Mouse (Mus musculus) hindbrain, embryonic 13.5 days (tissue): ENCODE results near the gene Best1. TPM values are rescaled to one million over a fixed set of nuclear protein-coding genes. Genes with fewer than 3 reads are reported as not detected.

ENCODE experiments used
- ATAC-seq: fragments of 200-750 bp; cut with Nextera tagmentation; 2 replicates; pipeline ENCODE4 v1.8.0; 2017; ENCODE audit warnings: moderate TSS enrichment; ENCODE audit not compliant: low FRiP score
- H3K27ac ChIP-seq: fragments of 300-500 bp; sonication (generic); 2 replicates; pipeline ENCODE4 v1.5.1; 2015; ENCODE audit warnings: inconsistent platforms, mild to moderate bottlenecking, moderate library complexity
- H3K27me3 ChIP-seq: fragments of 300-500 bp; sonication (generic); 2 replicates; pipeline ENCODE4 v1.6.1; 2015; ENCODE audit warnings: mild to moderate bottlenecking, inconsistent platforms
- H3K36me3 ChIP-seq: fragments of 300-500 bp; sonication (generic); 2 replicates; pipeline ENCODE4 v1.6.1; 2015; ENCODE audit warnings: mild to moderate bottlenecking, inconsistent platforms
- H3K4me1 ChIP-seq: fragments of 300-500 bp; sonication (generic); replicated peaks from 2 replicates; pipeline ENCODE4 v1.6.1; 2015; ENCODE audit warnings: inconsistent platforms
- H3K4me2 ChIP-seq: fragments of 300-500 bp; sonication (generic); 2 replicates; pipeline ENCODE4 v1.6.1; 2015; ENCODE audit warnings: inconsistent platforms, mild to moderate bottlenecking, moderate library complexity
- H3K4me3 ChIP-seq: fragments of 300-500 bp; sonication (generic); 2 replicates; pipeline ENCODE4 v1.5.1; 2015; ENCODE audit warnings: mild to moderate bottlenecking, inconsistent platforms
- H3K9ac ChIP-seq: fragments of 300-500 bp; sonication (generic); 2 replicates; pipeline ENCODE4 v1.6.1; 2015; ENCODE audit warnings: mild to moderate bottlenecking, inconsistent platforms
- H3K9me3 ChIP-seq: fragments of 300-500 bp; sonication (generic); 2 replicates; pipeline ENCODE4 v1.6.1; 2016; ENCODE audit warnings: inconsistent platforms
- WGBS: fragments of 180-500 bp; shearing (Covaris S2); methylation state at CpG from one replicate; pipeline ENCODE4 v1.1.7; 2015; 5-methylcytosine and 5-hydroxymethylcytosine counted together
- polyA plus RNA-seq: library from polyadenylated mRNA; unstranded; fragments of >200 nt; fragmentation: Nextera tagmentation; extraction: Ambion mirVana; gene quantifications from 2 replicates; pipeline ENCODE4 v1.2.1, GENCODE M21; 2015

The Best1 gene
- 1.5 and 1.7 TPM in 2 replicates for polyA plus RNA-seq

DNA sequence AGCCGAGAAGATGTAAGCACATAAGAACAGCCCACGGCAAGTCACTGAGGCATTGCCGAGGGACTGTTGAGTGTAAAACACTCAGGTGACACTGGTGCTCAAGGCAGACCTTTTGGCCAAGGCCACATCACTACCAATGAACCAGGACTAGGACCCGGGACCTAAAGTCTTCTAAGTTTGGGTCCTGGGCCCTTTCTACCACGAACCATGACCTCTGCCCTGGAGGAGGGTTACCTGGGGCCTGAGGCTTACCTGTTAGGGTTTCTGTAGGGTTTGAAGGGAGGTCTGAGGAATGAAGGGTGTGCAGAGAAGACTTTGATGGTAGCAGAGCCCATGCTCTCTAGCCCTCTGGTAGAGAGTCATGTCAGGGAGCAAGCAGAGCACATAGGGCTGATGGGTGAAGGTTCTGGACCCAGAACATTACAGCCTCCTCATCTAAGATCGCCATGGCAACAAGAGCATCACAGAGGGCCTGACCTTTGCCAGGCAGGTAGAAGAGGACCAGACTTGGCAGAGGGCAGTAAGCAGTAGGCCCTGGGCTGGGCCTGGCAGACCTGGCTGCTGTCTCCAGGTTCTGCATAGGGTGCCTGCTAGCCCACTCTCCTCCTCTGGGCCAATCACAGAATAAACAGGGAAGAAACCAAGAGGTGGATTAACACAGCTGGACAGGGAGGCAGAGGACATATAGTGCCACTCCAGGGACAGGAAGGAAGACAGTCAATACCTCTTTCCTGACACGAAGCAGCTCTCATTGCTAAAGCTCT lies at the start of gene Best1, which contains the start of gene Rab3il1:
TSS of gene Best1 (minus strand) at position 428 of the 764 bp plus-strand sequence.
TSS of gene Rab3il1 (plus strand) at position 464 of the 764 bp plus-strand sequence.
- ATAC-seq: no peak
- Histone ChIP-seq H3K27me3 (no peaks in the 10 kb centered on the region), H3K4me3 (no peak within 1 kb of the TSS), H3K9ac (no peak within 1 kb of the TSS), H3K9me3 (0 out of 2 replicates have a peak, but pooled peaks cover 3% of the 10 kb centered on the region), H3K4me2 (no peak within 1 kb of the TSS), H3K36me3 (no peaks in the 10 kb centered on the region), H3K4me1 (no peaks in the 10 kb centered on the region), H3K27ac (no peak within 1 kb of the TSS)
- 81% methylated on average over 7 of the region's 7 CpGs for WGBS

DNA sequence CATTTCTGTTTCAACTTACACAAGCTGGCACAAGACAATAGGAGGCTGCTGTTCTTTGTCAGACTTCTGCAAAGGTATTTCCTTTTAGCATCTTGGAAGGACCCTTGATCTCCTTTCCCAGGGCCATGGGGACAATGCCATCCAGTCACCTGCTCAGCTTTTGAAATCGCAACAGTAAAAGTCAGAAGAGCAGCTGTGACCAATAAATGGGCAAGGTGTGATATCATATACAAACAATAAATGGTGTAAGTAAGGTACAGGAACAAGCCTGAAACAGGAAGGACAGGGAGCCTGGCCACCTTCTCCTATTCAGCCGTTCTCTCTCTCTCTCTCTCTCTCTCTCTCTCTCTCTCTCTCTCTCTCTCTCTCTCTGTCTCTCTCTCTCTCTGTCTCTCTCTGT lies 49.0 kb upstream of the Best1 start:
- H3K4me3 ChIP-seq: no peak overlapping the region
- H3K4me2 ChIP-seq: no peak overlapping the region
- 73% methylated on average over 2 of the region's 2 CpGs for WGBS
- H3K27me3 ChIP-seq: no peaks in the 10 kb centered on the region
- H3K4me1 ChIP-seq: 0 out of 2 replicates have a peak, but pooled peaks cover 2% of the 10 kb centered on the region
- ATAC-seq: no peak
- no peak overlapping the region for H3K27ac ChIP-seq
- no peak overlapping the region for H3K9ac ChIP-seq
- no peaks in the 10 kb centered on the region for H3K9me3 ChIP-seq
- H3K36me3 ChIP-seq: peaks cover 21% of the 10 kb centered on the region

DNA sequence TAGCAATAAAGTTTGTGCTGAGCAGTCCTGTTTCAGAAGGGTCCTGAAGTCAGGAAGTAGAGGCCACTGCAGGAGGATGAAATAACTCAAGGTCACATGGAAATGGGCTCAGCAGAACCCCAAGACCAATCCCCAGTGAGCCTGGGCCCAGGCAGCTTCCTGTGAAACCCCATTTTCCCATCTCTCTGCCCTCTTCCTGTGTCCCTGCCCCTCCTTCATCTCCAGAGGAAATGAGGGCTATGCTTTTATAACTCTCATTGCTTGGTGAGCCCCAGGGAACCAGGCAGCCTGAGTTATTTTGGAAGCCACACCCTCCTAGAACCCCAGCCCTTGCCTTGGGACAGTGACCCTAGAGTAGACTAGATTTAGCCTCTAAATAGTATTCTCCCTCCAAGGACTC lies 48.1 kb upstream of the Best1 start:
- peaks cover 16% of the 10 kb centered on the region; the same call in 1 of the 2 replicates for H3K36me3 ChIP-seq
- no peak overlapping the region for H3K4me2 ChIP-seq
- no peak overlapping the region for H3K4me3 ChIP-seq
- no peak for ATAC-seq
- H3K4me1 ChIP-seq: 0 out of 2 replicates have a peak, but pooled peaks cover 2% of the 10 kb centered on the region
- no peak overlapping the region for H3K27ac ChIP-seq
- no peaks in the 10 kb centered on the region for H3K27me3 ChIP-seq
- no peaks in the 10 kb centered on the region for H3K9me3 ChIP-seq
- H3K9ac ChIP-seq: no peak overlapping the region

DNA sequence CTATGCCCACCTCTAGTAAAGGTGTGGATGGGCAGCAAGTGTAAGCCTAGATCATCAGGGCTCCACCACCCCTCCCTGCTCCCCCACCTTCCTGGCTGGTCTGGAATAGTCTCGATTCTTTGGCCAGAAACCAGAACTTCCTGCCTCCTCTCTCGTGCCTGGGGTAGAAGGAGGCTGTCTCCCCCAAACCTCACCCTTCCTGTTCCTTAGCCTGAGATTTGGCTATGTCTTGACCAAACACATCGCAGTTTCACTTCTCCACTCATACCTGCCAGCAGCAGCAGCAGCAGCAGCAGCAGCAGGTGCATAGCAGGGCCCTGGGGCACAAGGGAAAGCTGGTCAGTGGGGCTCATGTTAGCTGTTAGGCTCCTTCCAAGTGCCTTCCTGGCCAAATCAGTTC lies 45.5 kb upstream of the Best1 start:
- 64% methylated on average over 3 of the region's 3 CpGs for WGBS
- Histone ChIP-seq H3K9me3 (no peaks in the 10 kb centered on the region), H3K36me3 (no peaks in the 10 kb centered on the region), H3K4me2 (no peak overlapping the region), H3K4me3 (no peak overlapping the region), H3K27me3 (peaks cover 10% of the 10 kb centered on the region; the same call in 1 of the 2 replicates), H3K4me1 (peaks cover 24% of the 10 kb centered on the region), H3K27ac (no peak overlapping the region), H3K9ac (no peak overlapping the region)
- no peak for ATAC-seq

DNA sequence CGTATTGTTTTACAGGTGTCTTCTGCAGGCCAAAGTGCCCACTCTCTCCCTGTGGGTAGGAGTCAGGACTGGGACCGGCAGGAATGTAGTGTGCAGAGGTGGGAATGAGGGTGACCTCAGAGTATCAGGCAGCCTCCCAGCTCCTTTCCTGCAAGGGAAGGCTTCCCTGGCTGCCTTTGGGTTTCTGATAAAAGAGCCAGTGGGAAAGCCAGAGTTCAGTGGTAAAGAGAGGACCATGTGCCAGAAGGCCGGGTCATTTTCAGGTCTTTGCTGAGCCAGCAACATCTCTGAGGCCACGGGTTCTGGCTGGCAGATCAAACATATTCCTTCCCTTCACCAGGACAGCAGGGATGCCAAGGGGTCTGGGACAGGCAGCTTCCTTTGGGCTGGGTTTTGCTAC lies 44.9 kb upstream of the Best1 start:
- Histone ChIP-seq H3K36me3 (no peaks in the 10 kb centered on the region), H3K27ac (no peak overlapping the region), H3K4me1 (peaks cover 28% of the 10 kb centered on the region), H3K4me3 (no peak overlapping the region), H3K27me3 (peaks cover 10% of the 10 kb centered on the region; the same call in 1 of the 2 replicates), H3K9ac (no peak overlapping the region), H3K4me2 (no peak overlapping the region), H3K9me3 (no peaks in the 10 kb centered on the region)
- no peak for ATAC-seq
- 69% methylated on average over 4 of the region's 4 CpGs for WGBS

DNA sequence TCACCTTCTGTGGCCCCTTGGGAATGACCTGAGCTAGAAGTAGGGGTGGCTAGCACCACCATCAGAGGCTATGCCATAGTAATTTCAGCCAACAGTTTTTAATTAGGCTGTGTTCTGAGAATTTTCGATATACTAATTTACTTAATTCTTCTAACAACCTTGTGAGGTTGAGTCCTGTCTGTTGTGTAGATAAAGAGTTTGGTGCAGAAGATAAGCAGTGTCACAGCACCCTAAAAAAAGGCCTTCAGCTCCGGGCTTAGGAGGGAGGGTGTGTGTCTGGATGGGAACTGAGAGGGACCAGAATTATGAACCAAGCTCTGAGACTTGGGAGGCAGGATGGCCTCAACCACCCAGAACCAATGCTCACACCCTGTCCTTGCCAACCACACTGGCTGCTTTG lies 44.3 kb upstream of the Best1 start:
- peaks cover 10% of the 10 kb centered on the region; the same call in 1 of the 2 replicates for H3K27me3 ChIP-seq
- no peak overlapping the region for H3K4me2 ChIP-seq
- 85% methylated on average over 2 of the region's 2 CpGs for WGBS

DNA sequence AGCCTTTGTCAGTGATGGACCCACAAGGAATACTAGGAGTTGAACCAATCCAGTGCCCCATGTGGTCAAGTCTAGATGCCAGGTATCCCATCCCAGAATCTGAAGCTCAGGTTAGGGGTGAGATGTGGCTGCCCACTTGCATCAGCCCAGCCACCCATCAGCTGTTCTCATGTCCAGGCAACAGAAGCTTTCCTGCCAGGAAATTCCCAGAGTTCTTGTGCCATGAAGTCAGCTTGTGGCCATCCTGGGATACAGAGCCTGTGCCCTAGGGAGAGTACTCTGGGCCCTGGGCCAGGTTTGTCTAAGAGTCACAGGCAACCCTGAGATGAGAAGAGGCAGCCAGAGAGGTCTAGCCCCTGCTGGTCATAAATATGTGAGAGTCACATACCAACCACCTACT lies 42.2 kb upstream of the Best1 start:
- H3K9me3 ChIP-seq: no peaks in the 10 kb centered on the region
- H3K4me2 ChIP-seq: no peak overlapping the region
- H3K36me3 ChIP-seq: no peaks in the 10 kb centered on the region
- no peak for ATAC-seq
- H3K27ac ChIP-seq: no peak overlapping the region
- peaks cover 42% of the 10 kb centered on the region for H3K4me1 ChIP-seq
- no peak overlapping the region for H3K4me3 ChIP-seq
- no peak overlapping the region for H3K9ac ChIP-seq
- peaks cover 18% of the 10 kb centered on the region for H3K27me3 ChIP-seq

More for the DNA sequence above, 44.3 kb upstream of the Best1 start:
- Histone ChIP-seq H3K9me3 (no peaks in the 10 kb centered on the region), H3K36me3 (no peaks in the 10 kb centered on the region), H3K9ac (no peak overlapping the region), H3K4me1 (peaks cover 34% of the 10 kb centered on the region), H3K27ac (no peak overlapping the region), H3K4me3 (no peak overlapping the region)
- no peak for ATAC-seq

DNA sequence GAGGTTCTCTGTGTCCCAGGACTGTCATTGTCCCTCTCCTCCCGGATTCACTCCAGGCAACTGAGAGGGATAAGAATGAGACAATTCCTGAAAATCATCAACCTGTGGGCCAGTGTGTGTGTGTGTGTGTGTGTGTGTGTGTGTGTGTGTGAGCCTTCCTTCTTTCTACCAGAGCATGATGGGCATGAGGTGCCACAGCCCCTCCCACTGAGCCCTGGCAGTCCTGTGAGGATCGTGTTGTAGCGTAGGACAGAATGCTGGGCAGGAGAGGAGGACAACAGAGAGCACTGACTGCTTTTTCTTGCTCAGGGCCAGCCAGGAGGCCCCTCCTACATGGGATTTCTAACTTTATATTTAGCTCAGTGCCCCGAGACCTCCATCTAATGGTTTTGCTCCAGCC lies 41.4 kb upstream of the Best1 start:
- Histone ChIP-seq H3K4me1 (peaks cover 42% of the 10 kb centered on the region), H3K9me3 (no peaks in the 10 kb centered on the region), H3K4me3 (peak overlapping the region; percentile 69), H3K4me2 (peak overlapping the region; percentile 97), H3K27ac (no peak overlapping the region), H3K36me3 (no peaks in the 10 kb centered on the region), H3K9ac (no peak overlapping the region; the same call in 1 of the 2 replicates), H3K27me3 (peaks cover 18% of the 10 kb centered on the region)
- 85% methylated on average over 4 of the region's 4 CpGs for WGBS
- ATAC-seq: no peak

DNA sequence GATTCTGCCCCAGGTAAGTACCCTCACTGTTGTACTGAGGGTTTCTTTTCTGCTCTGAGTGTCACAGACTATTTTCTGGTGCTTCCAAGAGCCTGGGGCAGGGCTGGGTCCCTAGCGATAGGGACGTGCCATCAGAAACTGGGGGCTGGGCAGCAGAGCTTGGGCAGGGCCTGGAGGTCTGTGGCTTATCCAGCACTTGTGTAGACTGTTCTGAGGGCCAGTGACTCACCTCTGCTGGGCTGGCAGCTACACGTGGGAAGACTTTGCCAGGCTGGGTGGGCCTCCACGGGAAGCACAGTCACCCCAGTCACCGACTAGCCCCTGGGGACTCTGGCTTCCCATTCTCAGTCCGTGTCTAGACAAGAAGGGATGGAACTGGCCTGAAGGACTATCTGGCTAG lies 40.8 kb upstream of the Best1 start:
- H3K27ac ChIP-seq: no peak overlapping the region
- peak overlapping the region; percentile 97 for H3K4me2 ChIP-seq
- H3K4me1 ChIP-seq: peaks cover 42% of the 10 kb centered on the region
- H3K9me3 ChIP-seq: no peaks in the 10 kb centered on the region
- H3K4me3 ChIP-seq: peak overlapping the region; percentile 69
- peaks cover 18% of the 10 kb centered on the region for H3K27me3 ChIP-seq
- no peaks in the 10 kb centered on the region for H3K36me3 ChIP-seq
- WGBS: 56% methylated on average over 6 of the region's 6 CpGs
- peak overlapping the region; percentile 81 for H3K9ac ChIP-seq
- ATAC-seq: peak; percentile 2

DNA sequence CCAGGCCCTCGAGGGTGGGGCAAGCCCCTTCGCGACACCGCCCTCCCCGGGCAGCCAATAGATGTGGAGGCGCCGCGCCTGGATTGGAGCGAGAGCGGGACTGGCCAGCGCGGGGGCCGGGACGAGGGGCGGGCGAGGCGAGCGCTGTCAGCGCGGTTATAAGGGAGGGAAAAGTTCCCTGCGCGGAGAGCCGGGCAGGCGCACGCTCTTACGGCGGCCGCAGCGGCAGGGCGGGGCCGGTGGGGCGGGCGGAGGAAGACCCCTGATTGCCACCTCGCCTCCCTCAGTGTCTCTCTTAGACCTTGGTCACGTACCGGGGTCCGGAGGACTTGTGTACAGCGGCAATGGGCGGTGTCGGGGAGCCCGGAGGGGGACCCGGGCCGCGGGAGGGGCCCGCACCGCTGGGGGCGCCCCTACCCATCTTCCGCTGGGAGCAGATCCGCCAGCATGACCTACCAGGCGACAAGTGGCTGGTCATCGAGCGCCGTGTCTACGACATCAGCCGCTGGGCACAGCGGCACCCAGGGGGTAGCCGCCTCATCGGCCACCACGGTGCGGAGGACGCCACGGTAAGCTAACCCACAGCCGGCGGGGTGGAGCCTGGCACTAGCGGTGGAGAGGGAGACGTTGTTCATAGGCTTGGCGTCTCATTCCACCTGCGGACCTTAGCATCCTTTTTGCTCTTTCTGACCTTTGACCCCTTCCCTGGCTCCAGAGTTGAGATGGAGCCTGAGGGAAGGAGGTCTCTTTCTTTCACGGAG lies 40.1 kb upstream of the Best1 start, which contains the start of gene Fads3:
TSS of gene Fads3 (plus strand) at position 182 of the 761 bp plus-strand sequence.
- Histone ChIP-seq H3K4me2 (peak within 1 kb of the TSS; percentile 97), H3K27me3 (peaks cover 18% of the 10 kb centered on the region), H3K9ac (peak within 1 kb of the TSS; percentile 81), H3K9me3 (no peaks in the 10 kb centered on the region), H3K4me1 (peaks cover 40% of the 10 kb centered on the region), H3K27ac (peak within 1 kb of the TSS; percentile 55), H3K36me3 (no peaks in the 10 kb centered on the region), H3K4me3 (peak within 1 kb of the TSS; percentile 69)
- under 1% methylated on average over 48 of the region's 69 CpGs for WGBS
- peak; percentile 89 for ATAC-seq

DNA sequence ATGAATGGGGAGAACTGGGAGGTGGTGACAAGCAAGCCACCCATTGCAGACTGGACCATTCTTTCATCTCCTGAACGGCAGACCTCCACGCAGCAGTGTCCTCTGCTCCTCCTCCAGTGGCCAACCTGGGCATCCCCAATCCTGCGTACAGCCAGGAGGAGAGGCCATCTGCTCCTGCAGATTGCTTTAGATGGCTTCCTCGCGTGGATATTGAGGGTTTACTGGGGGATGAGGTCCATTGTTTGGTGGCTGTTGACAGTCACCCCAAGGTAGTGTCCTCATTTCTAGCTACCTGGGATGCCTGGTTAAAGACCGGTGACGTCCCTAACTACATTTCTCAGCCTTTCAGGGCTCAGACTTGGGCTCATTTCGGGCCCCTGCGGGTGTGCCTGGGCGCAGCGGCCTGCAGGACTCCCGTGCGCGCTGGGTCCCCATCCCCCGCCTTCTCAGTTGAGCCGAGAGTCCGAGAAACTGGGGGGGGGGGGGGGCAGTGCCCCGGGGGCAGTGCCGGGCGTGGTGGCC lies 39.5 kb upstream of the Best1 start:
- peak overlapping the region; percentile 97 for H3K4me2 ChIP-seq
- no peaks in the 10 kb centered on the region for H3K36me3 ChIP-seq
- peaks cover 18% of the 10 kb centered on the region for H3K27me3 ChIP-seq
- WGBS: 8% methylated on average over 17 of the region's 20 CpGs
- ATAC-seq: peak; percentile 44
- peak overlapping the region; percentile 69 for H3K4me3 ChIP-seq
- no peak overlapping the region; the same call in 1 of the 2 replicates for H3K27ac ChIP-seq
- peak overlapping the region; percentile 81 for H3K9ac ChIP-seq
- H3K9me3 ChIP-seq: no peaks in the 10 kb centered on the region
- peaks cover 40% of the 10 kb centered on the region for H3K4me1 ChIP-seq

DNA sequence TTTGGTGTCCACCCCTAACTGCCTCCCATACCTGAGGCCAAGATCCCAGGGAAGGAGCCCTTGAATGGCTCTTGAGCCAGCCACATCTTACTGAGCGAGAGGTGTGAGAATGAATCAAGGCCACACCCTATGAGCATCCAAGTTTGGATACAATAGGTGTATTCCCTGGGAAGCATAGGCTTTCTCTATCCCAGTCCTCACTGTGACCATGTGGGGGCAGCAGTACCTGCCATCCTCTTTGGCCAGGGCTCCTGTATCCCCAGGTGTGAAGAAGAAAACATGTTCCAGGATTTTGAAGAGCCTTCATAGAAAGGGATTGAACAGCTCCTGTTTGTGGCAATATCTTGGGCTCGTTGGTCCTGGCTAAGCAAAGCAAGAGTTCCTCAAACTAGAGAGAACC lies 38.2 kb upstream of the Best1 start:
- no peak overlapping the region for H3K27ac ChIP-seq
- no peak overlapping the region for H3K4me2 ChIP-seq
- peaks cover 40% of the 10 kb centered on the region for H3K4me1 ChIP-seq
- WGBS: 90% methylated on average over 2 of the region's 2 CpGs
- H3K27me3 ChIP-seq: peaks cover 18% of the 10 kb centered on the region
- no peaks in the 10 kb centered on the region for H3K36me3 ChIP-seq
- no peaks in the 10 kb centered on the region for H3K9me3 ChIP-seq
- ATAC-seq: no peak
- no peak overlapping the region for H3K4me3 ChIP-seq
- H3K9ac ChIP-seq: no peak overlapping the region
